Mouse (Mus musculus) heart, embryonic 14.5 days (tissue): Measurements from ENCODE around the gene Cdc40. TPM values are rescaled to one million over a fixed set of nuclear protein-coding genes. Genes with fewer than 3 reads are reported as not detected.

Experiments used
- ATAC-seq: fragments of 200-750 bp; cut with Nextera tagmentation; 2 replicates; pipeline ENCODE4 v1.8.0; 2017; ENCODE audit warnings: low read depth, moderate TSS enrichment; ENCODE audit not compliant: insufficient number of reproducible peaks, insufficient read depth, low FRiP score
- H3K27ac ChIP-seq, 2 experiments: fragments of 200-500 bp in 1 of 2; fragments of 300-500 bp in 1 of 2; sonication (generic) in 1 of 2; replicated peaks in 1 of 2; 2 replicates each; pipeline ENCODE4 v1.5.1; 2012 to 2014; ENCODE audit warnings: low read depth in 2 of 2, low read length in 2 of 2, control low read depth in 1 of 2, mild to moderate bottlenecking in 1 of 2, mixed read lengths in 1 of 2; ENCODE audit not compliant: control insufficient read depth in 1 of 2, insufficient read depth in 1 of 2
- H3K27me3 ChIP-seq: fragments of 300-500 bp; sonication (generic); 2 replicates; pipeline ENCODE4 v1.6.1; 2014; ENCODE audit warnings: mild to moderate bottlenecking, low read length, control low read depth; ENCODE audit not compliant: control insufficient read depth, insufficient read depth
- H3K36me3 ChIP-seq: fragments of 300-500 bp; sonication (generic); 2 replicates; pipeline ENCODE4 v1.6.1; 2014; ENCODE audit warnings: mild to moderate bottlenecking, control low read depth, low read length, mixed read lengths; ENCODE audit not compliant: control insufficient read depth, insufficient read depth
- H3K4me1 ChIP-seq, 2 experiments: fragments of 200-500 bp in 1 of 2; fragments of 300-500 bp in 1 of 2; sonication (generic) in 1 of 2; 2 replicates each; pipeline ENCODE4 v1.6.1; 2012 to 2014; ENCODE audit warnings: low read length in 2 of 2, control low read depth in 1 of 2, mixed read lengths in 1 of 2; ENCODE audit not compliant: control insufficient read depth in 2 of 2, insufficient read depth in 2 of 2
- H3K4me2 ChIP-seq: fragments of 300-500 bp; sonication (generic); 2 replicates; pipeline ENCODE4 v1.6.1; 2014; ENCODE audit warnings: mild to moderate bottlenecking, low read length
- H3K4me3 ChIP-seq, 2 experiments: fragments of 200-500 bp in 1 of 2; fragments of 300-500 bp in 1 of 2; sonication (generic) in 1 of 2; 2 replicates each; pipeline ENCODE4 v1.5.1; 2012 to 2014; ENCODE audit warnings: low read length in 2 of 2, mild to moderate bottlenecking in 2 of 2, control low read depth in 1 of 2, low read depth in 1 of 2, moderate library complexity in 1 of 2; ENCODE audit not compliant: control insufficient read depth in 1 of 2, insufficient read depth in 1 of 2
- H3K9ac ChIP-seq: fragments of 300-500 bp; sonication (generic); 2 replicates; pipeline ENCODE4 v1.6.1; 2014; ENCODE audit warnings: mild to moderate bottlenecking, low read length
- H3K9me3 ChIP-seq: fragments of 300-500 bp; sonication (generic); 2 replicates; pipeline ENCODE4 v1.6.1; 2016; ENCODE audit warnings: low read length, control low read depth; ENCODE audit not compliant: control insufficient read depth
- WGBS: fragments of 180-500 bp; shearing (Covaris S2); extraction: QIAGEN DNeasy Blood & Tissue Kit; methylation state at CpG from one replicate; pipeline ENCODE4 v1.1.7; 2014; 5-methylcytosine and 5-hydroxymethylcytosine counted together
- polyA plus RNA-seq: library from polyadenylated mRNA; unstranded; fragments of >200 nt; fragmentation: Nextera tagmentation; extraction: Ambion mirVana; gene quantifications from 2 replicates; pipeline ENCODE4 v1.2.1, GENCODE M21; 2014

Gene Cdc40
- 21.8 and 24.2 TPM in 2 replicates for polyA plus RNA-seq

GRCm38 (mm10) chr10:40882831-40883643 is at the start of gene Cdc40, which contains the start of gene Wasf1:
Cdc40 (minus strand) TSS chr10:40883311.
Wasf1 (plus strand) TSS chr10:40883475.
- Histone ChIP-seq H3K4me2 (peak within 1 kb of the TSS; percentile 93), H3K4me3 (peak within 1 kb of the TSS; percentile 72 to 88), H3K36me3 (peaks cover 4% of the 10 kb centered on the region; the same call in 1 of the 2 replicates), H3K27ac (peak within 1 kb of the TSS; percentile 88 to 90), H3K9me3 (no peaks in the 10 kb centered on the region), H3K27me3 (no peaks in the 10 kb centered on the region), H3K4me1 (peaks cover 8 to 35% of the 10 kb centered on the region in 2 experiments), H3K9ac (peak within 1 kb of the TSS; percentile 83)
- ATAC-seq = peak; percentile 96
- under 1% methylated on average over 44 of the region's 44 CpGs for WGBS

GRCm38 (mm10) chr10:40919464-40919863 is 36.4 kb upstream of the Cdc40 start:
- no peaks in the 10 kb centered on the region for H3K4me1 ChIP-seq
- H3K4me3 ChIP-seq = no peak overlapping the region
- H3K27ac ChIP-seq = no peak overlapping the region
- WGBS = 85% methylated on average over 6 of the region's 6 CpGs
- H3K9ac ChIP-seq = no peak overlapping the region
- H3K36me3 ChIP-seq = 0 out of 2 replicates have a peak, but pooled peaks cover 8% of the 10 kb centered on the region
- no peaks in the 10 kb centered on the region for H3K27me3 ChIP-seq
- ATAC-seq = no peak
- H3K4me2 ChIP-seq = no peak overlapping the region
- no peaks in the 10 kb centered on the region for H3K9me3 ChIP-seq

DNA sequence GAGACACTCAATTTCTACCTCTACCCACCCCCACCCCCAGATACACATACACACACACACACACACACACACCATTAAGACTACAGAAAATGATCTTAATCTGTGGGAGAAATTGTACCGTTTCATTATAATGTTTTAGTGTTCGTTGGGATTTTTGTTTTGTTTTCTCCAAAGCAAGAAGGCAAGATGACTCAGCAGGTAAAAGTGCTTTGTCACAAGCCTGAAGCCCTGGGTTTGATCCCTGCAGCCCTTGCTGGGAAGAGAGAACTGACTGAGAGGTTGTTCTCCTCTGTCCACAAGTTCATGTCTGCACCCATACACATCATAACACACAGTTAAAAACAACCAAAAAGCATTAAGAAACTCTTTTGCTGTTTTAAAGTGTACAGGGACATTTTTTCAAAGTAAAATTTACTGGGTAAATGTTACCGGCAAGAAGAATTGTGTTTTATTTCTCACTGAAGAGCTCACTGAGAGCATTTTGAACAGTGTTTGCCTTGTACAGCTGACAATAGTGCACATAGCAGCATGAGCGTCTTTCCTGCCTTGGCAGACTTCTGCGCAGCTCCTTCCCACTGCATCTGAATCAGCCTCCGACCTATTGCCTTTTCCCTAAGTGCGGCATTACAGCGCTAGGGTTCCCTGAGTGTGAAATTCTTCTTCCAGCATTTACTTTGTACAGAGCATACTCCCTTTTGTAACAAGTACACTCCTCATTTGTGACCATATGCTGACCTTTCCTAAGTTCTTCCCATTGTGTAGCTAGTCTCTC is 35.7 kb upstream of the Cdc40 start:
- no peaks in the 10 kb centered on the region for H3K4me1 ChIP-seq
- no peaks in the 10 kb centered on the region for H3K9me3 ChIP-seq
- no peak overlapping the region for H3K9ac ChIP-seq
- no peak for ATAC-seq
- H3K4me3 ChIP-seq = no peak overlapping the region
- H3K27ac ChIP-seq = no peak overlapping the region
- H3K4me2 ChIP-seq = no peak overlapping the region
- H3K27me3 ChIP-seq = no peaks in the 10 kb centered on the region
- WGBS = 77% methylated on average over 8 of the region's 8 CpGs
- 0 out of 2 replicates have a peak, but pooled peaks cover 8% of the 10 kb centered on the region for H3K36me3 ChIP-seq

- no peak for ATAC-seq
- 70% methylated on average over 2 of the region's 2 CpGs for WGBS
- Histone ChIP-seq H3K36me3 (no peaks in the 10 kb centered on the region), H3K4me3 (no peak overlapping the region), H3K27me3 (no peaks in the 10 kb centered on the region), H3K27ac (no peak overlapping the region), H3K4me1 (peaks cover 0 to 4% of the 10 kb centered on the region in 2 experiments; a peak in 2 of 4 replicates), H3K9ac (no peak overlapping the region), H3K4me2 (no peak overlapping the region), H3K9me3 (no peaks in the 10 kb centered on the region)
These were observed 32.1 kb upstream of the Cdc40 start for GRCm38 (mm10) chr10:40915240-40915639.

DNA sequence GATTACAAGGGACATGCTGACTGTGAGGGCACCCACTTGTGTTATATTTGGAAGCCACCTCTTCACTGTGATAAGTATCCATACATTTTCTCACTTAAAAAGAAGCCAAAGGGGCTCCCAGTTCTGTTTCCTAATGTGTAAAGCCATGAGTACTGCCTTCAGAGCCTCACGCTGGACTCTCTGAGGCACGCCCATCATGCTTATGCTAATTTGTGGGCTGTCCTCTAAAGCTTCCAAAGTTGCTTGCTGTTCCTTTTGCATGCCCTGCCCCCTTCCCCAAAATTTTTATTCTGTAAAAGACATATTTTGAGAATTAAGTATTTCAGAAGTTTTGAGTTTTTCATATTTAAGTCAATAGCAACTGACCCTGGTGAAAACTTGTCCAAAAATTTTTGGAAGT is 27.7 kb upstream of the Cdc40 start:
- Histone ChIP-seq H3K4me3 (no peak overlapping the region), H3K9ac (no peak overlapping the region), H3K27ac (no peak overlapping the region), H3K9me3 (no peaks in the 10 kb centered on the region), H3K4me1 (peaks cover 2 to 13% of the 10 kb centered on the region in 2 experiments; a peak in 3 of 4 replicates), H3K27me3 (no peaks in the 10 kb centered on the region), H3K4me2 (peak overlapping the region; percentile 16; the same call in 1 of the 2 replicates), H3K36me3 (no peaks in the 10 kb centered on the region)
- ATAC-seq = no peak
- 28% methylated on average over 2 of the region's 2 CpGs for WGBS

- Histone ChIP-seq H3K4me3 (no peak overlapping the region), H3K4me2 (no peak overlapping the region), H3K36me3 (no peaks in the 10 kb centered on the region), H3K9me3 (no peaks in the 10 kb centered on the region), H3K9ac (no peak overlapping the region; the same call in 1 of the 2 replicates), H3K27me3 (no peaks in the 10 kb centered on the region), H3K4me1 (peaks cover 2 to 13% of the 10 kb centered on the region in 2 experiments; a peak in 3 of 4 replicates), H3K27ac (no peak overlapping the region)
- 19% methylated on average over 2 of the region's 2 CpGs for WGBS
- no peak for ATAC-seq
These were observed 25.5 kb upstream of the Cdc40 start for GRCm38 (mm10) chr10:40908580-40908979.

GRCm38 (mm10) chr10:40906802-40907201 is 23.7 kb upstream of the Cdc40 start:
- H3K36me3 ChIP-seq = no peaks in the 10 kb centered on the region
- H3K4me3 ChIP-seq = no peak overlapping the region
- no peak overlapping the region for H3K4me2 ChIP-seq
- ATAC-seq = no peak
- H3K9me3 ChIP-seq = no peaks in the 10 kb centered on the region
- H3K27ac ChIP-seq = no peak overlapping the region
- H3K4me1 ChIP-seq = peaks cover 2 to 13% of the 10 kb centered on the region in 2 experiments; a peak in 3 of 4 replicates
- 82% methylated on average over 7 of the region's 7 CpGs for WGBS
- H3K9ac ChIP-seq = no peak overlapping the region
- H3K27me3 ChIP-seq = no peaks in the 10 kb centered on the region
